Mouse (Mus musculus) B cell, adult 2 months (primary cell): ENCODE data around the gene Slc39a9.

Source experiments
- DNase-seq, 2 experiments: peaks; one replicate each; pipeline ENCODE4 v3.0.0; 2022

Slc39a9 gene

DNA sequence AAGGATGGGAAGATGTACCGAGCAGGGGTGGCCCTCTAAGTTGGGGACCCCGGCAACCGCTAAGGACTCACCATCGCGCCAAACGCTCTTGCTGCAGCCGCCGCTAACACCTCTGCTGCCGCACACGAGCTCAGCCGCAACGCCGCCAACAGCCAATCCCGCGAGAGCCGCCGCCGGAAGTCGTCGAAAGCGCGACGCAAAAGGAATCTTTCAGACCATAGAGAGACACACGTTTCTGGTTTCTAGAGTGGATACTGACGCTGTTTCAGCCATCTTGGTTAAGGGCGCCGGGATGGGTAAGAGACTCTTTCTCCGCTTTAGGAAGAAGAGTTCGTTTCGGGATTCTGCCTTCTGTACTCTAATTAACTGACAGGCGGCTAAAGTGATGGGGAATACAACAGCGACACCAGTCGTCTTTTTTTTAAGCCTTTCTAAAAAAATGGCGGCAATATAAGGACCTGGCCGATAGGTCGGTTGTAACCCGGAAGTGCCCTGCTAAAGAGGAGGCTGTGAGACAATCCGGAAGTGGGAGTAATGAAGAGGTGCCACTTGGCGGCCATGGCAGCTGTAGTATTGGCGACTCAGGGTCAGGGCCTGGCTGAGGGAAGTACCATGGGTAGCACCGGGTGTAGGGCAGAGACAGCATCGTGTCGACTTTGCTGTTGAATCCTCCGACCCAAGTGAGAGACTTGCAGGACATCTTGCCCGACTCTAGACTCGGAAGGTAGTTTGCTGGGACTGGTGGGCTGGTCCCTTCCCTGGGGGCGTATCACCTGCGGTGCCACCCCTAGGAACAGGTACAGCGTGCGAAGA, at the start of gene Slc39a9, which contains the start of gene Erh:
TSS of gene Slc39a9 (plus strand) at position 191 of the 813 bp plus-strand sequence.
TSS of gene Erh (minus strand) at position 649 of the 813 bp plus-strand sequence.
- peak; percentile 92 for DNase-seq

DNA sequence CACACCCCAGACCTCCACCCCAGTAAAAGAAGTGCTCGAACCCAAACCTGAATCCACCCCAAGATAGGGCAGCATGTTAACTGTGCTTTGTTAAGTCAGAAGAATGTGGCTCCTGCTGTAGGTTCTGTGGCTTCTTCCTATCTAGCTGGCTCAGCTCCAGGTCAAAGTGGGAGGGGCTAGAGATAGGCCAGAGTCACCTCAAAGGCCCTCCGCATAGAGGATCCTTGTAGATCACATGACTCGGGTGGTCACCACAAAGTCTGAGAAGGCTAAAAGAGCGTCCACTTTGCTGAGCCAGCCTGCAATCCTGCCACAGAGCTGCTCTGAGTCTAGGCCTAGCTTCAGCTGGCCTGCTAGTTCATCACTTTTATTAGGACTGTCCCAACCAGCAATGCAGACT, 49.5 kb upstream of the Slc39a9 start:
- no peak for DNase-seq

DNA sequence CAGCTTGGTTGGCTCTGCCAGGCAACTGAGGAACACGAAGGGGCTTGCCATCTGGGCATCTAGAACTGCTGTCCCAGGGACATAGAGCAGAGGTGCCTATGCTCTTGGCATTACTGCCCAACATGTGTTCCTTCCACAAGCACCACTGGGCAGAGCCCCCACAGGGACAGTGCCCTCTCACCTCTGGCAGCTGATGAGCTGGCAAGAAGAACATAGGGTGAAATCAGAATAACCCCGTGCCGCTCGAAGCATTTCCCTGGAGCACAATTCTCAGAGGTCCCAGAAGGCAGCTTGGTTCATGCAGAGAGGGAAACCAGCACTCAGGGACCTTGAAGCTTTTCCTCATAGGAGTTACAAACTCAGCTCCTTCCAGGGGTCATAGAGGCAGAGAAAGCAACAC, 48.9 kb upstream of the Slc39a9 start:
- no peak for DNase-seq

DNA sequence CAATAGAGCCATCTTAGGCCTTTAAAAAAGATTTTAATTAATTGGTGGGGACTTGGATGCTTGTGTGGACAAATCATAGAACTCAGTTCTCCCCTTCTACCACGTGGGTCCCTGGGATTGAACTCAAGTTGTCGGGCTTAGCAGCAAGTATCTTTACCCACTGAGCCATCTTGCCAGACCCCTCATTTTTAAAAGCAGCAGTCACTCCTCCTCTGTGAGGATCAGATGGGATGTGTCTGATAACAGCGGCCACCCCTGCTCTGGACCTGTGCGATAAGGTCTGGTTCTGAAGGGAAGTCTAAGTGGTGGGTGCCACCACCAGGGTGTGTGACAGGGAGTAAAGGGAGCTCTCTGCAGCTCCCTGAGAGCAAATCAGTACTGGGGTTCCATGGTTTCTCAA, 48.1 kb upstream of the Slc39a9 start:
- no peak for DNase-seq

DNA sequence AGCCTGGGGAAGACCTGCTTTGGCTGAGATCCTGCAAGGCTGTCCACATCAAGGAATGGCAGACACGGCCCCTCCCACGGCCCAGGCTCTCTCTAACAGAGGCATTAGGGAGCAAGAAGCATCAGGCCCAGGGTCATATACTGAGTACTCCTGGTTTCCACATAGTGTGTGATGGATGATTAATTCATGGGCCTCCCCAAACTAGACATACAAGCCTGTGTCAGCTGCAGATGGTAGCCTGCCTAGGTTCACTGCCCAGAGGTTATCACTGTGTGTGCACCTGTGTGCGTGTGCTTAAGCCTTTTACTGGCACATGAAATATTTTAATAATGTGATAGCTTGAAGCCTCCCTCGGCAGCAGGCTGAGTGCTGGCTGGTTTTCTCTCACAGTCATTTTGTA, 47.7 kb upstream of the Slc39a9 start:
- DNase-seq: no peak

DNA sequence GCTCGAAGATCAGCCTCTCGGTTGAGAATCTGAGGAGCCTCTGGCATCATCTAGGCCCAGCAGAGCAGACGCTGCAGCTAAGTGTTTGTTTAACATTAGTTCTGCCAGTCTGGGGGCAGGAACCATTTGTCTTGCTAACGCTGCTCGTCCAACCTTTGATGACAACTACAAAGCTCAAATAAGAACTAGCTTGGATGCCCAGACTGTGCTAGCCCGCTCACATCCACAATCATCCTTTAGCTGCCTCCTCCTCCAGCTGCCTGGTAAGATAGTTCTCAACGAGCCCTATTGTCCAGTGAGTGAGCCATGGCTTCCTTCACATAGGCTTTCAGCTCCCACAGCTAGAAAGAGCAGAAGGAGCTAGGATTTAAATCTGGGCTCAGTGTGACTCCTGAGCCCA, 45.4 kb upstream of the Slc39a9 start:
- no peak for DNase-seq

DNA sequence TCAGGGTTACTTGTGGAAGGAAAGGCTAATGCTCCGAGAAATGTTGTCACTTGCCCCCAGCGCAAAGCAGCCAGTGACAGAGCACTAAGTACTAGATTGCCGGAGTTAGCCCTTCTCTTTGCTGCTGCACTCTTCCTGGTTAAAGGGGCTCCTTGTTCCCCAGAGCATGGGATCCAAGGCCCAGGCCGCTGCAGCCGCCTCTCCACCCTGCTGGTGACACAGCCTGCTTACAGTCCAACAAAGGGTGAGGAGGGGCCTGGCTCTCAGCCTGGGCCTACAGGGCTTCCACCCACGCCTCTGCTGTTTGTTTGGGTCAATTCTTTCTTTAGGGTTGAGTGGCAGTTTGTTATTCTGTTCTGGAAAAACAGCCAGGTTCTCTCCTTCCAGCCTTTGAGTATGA, 44.9 kb upstream of the Slc39a9 start:
- no peak for DNase-seq

DNA sequence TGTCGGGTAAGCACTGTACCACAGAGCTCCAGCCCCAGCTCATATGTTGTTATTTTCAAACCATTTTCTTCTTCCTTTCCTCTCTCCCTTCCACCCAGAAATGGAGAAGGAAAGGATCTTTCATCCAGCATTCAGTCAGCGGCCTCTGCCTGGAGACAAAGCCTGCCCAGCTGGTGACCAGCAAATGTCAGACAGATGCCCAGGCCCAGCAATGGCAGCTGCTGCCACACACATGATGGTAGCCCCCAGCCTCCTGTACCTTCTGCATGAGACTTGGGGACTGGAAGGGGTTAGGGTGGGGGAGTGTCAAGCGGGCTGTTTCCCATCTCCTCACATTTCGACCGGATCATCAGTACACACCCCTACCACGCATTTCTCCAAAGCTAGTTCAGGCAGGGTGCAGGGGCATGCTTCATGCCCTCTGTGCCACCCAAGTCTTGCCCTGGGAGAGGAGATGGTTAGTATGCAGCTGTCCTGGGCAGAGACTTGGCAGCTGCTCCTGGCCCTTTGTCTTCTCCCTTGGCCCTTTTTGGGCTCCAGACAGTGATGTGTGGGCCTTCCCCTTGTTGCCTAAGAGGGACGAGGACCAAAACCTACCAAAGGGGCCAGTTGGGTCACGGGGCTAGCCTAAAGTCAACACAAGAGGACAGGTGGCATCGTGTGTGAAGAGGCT, 42.0 kb upstream of the Slc39a9 start:
- DNase-seq: no peak

DNA sequence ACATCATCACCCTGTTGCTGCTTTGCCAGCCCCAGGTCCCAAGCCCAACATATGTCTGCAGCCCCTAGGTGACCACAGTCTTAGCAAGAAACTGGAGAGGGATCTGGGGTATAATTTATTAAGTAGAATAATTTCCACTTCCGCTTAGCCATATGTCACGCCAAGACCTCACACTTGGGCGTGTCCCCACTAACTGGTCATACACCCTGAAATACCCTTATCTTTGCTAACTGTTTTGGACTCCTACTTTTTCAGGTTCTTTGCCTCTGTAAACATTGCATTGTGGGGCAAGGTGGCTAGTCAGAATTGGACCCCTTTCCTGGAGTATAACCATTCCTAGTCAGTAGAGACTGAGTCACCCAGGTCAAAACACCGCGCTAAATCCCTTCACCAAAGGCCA, 41.3 kb upstream of the Slc39a9 start:
- DNase-seq: no peak

DNA sequence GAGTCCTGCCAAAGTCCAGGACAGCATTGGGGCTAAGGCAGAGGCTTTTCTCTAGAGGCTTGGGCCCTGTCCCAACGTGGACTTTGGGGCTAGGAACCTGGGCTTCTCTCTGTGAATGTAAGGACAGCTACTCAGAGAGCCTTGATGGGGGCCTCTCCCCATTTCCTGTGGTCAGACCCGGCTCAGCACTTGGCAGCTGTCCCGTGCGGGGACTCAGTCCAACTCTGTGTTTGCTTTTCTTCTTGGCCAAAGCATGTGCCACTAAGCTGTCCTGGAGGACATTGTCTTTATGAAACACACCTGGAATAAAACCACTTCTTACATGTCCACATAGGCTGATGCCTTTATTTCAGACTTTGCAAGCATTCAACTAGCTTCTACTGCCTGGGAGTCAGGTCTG, 40.1 kb upstream of the Slc39a9 start:
- DNase-seq: no peak

DNA sequence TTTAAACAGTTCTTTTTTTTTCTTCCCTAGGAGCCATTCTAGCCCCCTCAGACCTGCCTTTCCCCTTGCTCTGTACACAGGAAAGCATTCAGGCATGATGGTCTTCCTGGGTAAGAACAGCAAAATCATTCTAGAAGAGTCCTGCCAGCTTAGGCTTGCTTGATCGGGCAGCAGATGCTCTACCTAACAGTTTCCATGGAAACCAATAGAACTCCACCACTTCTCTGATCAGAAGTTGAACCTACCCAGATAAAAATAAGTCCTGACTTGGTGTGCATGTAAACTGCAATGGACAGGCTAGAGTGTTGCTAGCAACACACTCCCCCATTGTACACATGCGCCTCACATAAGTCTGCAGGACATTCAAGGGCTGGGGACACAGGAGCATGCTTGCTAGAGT, 39.5 kb upstream of the Slc39a9 start:
- no peak for DNase-seq

DNA sequence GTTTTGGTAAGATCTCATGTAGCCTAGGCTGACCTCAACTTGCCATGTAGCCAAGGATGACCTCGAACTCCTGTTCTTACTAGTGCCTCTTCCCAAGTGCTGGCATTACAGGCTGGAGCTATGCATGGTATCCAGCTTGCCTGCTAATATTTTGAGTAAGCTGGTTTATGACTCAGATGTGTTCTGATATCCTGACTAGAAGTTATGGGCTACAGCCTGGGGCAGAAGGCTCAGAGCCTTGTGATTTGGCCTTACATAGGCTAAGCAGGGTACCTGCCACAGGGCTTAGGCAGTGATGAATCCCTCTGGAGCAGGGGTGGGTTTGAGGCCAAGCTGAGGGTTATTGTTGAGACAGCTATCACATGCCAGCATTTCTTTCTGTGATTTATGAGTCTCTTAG, 35.1 kb upstream of the Slc39a9 start:
- no peak for DNase-seq

DNA sequence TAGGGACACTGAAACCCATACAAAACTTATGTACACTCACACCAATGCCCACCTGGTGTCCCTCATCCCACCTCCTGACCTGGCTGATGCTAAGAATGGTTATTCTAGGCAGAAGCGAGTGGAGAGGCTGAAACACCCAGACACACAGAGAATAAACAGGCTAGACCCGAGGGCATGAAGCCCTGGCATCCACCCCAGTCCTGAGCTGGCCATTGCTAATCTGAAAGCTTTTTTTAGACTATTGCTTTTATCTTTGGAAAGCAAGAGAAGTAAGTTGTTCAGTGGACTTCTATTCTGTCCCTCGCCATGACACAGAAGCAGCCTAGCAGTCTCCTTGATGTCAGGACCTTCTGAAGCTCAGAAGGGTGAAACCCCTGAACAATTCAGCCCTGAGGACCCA, 33.8 kb upstream of the Slc39a9 start:
- no peak for DNase-seq

DNA sequence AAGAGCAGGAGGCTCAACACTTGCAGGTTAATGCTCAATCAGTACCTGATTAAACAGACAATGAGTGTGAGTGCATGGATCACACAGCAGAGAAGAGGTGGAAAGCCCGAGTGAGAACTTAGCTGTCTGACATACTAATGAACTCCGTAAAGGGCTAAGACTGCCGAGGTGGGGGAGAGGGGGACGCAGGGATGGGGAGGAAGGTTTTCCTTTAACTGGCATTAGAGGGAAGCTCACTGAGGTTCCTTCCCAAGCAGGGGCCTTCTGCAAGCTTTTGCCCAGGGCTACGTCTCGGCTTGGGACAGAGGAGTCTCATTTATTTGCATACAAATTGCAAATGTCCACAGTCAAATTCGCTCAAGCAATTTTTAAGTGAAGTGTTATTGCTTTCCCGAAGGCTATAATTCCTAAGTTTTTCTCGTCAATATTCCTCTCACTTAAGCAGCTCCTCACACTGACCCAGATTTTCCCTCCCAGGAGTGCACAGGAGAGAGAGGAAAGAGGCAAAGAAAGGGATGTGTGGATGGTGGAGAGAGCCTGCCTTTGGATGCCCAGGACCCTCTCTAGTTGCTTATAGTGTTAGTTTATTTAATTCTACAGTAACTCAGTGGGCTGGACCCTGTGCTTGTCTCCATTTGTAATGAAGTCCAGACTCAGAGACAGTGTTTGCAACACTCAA, 31.4 kb upstream of the Slc39a9 start:
- no peak for DNase-seq

DNA sequence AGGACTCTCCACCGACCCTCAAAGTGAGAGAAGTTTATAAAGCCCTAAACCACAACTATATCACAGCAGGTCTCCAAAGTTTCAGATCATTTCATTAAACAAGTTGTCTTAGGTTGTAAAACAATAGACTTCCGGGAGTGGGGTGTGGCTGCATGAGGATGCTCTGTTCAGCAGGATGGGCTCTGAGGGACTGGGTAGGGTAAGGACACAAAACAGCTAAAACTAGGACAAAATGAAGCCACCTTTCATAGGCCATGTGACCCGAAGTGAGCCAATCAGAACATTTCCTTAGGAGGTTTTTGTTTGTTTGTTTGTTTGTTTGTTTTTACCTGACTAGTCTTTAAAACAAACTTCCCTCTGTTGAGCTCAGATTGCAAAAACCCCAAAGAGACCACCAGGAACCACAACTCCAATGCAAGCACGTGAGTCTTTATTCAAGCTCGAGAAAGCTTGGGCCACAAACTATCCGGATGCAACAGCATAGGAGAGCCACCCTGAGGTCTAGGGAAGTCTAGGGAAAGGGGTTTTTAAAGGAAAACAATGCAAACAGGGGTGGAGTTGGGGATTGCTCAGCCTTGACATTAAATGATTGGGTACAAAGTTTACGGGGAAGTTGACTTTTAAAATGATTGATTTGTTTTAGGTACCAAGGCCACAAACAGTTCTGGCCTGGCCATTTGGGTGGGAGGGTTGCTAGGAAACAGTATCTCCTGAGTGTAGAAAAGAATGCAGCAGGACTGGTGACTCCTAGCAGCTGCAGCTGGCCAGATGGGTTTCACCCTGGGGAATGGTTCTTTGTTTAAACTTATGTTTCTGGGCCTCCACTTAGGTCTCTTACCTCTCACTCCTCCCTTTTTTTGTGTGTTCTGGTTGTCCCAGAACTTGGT, 28.1 kb upstream of the Slc39a9 start:
- no peak for DNase-seq

DNA sequence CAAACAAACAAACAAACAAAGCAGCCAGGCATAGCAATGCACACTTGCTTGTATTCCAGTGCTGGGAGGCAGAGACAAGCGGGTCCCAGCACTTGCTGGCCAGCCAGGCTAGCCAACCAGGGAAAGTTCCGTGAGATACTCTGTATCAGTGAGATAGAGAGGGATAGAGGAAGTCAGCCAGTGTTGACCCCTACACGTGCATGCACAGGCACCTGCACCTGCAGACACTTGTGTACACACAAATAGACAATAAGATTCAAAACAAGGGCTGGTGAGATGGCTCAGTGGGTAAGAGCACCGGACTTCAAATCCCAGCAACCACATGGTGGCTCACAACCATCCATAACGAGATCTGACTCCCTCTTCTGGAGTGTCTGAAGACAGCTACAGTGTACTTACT, 23.2 kb upstream of the Slc39a9 start:
- DNase-seq: no peak

DNA sequence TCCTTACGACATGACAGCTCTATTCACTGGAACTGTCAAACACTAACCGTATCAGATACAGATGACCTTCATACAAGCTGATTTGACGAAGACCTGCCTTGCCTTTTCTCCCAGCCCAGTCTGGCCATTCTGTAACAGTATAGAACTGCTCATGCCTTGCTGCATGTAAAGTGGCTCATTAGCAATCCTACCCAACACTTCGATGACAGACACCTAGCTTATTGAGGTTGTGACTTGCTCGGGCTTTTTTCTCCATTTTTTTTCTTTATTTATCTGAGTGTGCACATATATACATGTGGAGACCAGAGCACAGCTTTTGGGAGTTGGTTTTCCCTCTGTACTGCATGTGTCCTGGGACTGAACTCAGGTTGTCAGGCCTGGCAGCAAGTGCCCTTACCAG, 11.9 kb upstream of the Slc39a9 start:
- DNase-seq: no peak

DNA sequence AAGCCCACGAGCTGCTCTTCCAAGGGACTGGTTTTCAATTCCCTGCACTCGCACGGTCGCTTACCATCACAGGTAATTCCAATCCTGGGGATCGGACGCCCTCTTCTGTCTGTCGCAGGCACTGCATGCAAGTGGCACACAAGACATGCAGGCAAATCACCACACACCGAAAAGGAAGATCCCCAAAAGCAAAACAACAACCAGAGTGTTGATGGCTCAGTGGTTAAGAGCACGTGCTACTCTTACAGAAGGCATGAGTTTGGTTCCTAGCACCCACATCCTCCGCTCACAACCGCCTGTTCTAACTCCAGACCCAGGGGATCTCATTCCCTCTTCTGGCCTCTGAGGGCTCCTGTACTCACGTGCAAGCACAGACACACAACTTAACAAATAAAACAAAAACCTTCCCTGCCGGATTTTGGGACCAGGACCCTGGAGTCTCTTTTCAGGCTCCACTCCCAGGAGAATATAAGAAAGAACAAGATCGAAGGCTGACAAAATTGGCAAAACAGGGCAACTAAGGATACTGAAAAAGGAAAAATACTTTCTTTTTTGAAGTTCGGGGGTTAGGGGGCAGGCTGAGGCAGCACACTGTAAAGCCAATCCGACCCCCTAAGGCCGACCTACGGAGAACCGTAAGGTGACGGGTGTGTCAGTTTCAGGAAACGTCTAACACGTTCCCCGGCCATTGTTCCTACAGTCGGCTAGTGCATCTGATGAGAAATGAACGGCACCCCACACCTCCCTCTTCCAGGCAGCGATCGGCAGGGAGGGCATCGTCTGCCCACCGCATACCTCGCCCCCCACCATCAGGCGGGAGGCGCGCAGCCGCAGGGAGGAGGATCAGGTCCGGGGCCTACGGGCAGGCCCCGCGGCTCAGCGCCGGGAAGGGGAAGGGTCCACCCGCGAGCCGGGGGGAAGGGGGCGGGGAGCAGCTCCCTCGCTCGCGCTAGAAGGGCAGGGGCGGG, 674 bp upstream of the Slc39a9 start:
- peak; percentile 79 to 82 for DNase-seq

DNA sequence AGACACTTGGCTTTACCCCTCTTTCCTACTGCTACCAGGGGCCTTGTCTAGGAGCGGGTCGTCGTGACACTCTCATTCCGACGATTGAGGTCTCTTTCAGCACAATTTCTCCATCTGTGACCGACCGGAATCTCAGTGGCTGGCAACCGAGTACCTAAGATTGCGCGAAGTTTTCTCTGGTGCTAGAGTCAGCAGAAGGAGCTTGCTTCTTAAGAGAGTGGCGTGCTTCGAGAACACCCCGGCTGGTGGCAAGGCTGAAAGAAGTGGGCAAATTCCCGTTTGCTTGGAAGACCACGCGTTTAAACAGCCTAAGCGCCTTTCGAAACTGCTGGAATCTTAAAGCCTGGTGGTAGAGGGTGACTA, 804 bp downstream of the Slc39a9 start:
- no peak for DNase-seq

DNA sequence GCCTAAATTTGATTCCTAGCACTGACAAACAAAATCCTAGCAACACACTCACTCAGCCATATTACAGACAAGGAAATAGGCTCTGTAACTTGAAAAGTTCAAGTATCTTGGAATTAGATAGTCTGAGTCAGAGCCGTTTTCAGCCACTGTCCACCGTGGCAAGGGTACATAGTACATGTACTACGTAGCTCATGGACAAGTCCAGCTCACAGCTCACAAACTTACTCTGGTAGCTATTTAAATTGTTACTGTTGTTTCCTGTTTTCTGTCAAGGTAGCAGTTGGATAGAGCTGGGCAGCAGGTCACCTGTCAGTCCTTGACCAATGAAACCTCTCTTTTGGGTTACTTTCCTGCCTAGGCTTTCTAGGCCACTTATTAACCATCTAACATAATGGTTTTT, 2.7 kb downstream of the Slc39a9 start:
- DNase-seq: no peak

DNA sequence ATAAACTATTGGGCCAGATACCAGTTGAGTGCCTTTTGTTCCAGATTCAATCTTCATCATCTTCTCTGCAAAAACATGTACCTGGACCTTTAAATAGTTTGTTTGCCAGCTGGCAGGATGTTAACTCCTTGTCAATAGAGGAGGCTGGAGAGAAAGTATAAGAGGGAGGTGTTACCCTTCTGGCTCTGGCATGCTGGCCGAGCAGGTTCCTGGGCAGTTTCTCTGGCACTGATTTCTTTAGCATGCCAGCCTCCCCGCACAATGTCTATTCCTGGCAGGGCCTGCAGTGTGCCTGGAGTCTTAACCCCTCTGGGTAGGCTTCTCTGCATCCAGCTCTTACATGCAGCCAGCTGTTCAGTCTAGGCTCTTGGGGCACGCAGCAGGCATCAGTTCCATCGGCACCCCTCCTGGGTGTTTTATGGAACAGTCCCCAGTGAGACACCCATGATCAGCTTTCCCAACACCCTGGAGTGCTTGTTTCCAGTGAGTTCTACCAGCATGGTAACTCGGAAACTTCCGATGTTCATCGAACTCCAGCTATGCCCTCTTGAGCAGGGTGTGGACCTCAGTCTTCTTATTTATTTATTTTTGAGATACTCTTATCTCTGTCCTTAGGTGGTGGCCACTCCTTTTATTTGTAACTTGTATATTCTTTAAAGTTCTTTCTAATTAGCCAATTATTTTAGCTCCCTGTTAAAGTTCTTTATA, 10.4 kb downstream of the Slc39a9 start:
- no peak for DNase-seq
